Mouse (Mus musculus): ENCODE results near the gene Olfr113. TPM values are rescaled to one million over a fixed set of nuclear protein-coding genes. Genes with fewer than 3 reads are reported as not detected.
"Not testable (repeated sequence)": the region's sequence is repeated elsewhere in the genome, so short reads cannot be mapped to it uniquely, and the experiment has no call there.

Gene Olfr113
- polyA plus RNA-seq, 1 experiment = not detected

DNA sequence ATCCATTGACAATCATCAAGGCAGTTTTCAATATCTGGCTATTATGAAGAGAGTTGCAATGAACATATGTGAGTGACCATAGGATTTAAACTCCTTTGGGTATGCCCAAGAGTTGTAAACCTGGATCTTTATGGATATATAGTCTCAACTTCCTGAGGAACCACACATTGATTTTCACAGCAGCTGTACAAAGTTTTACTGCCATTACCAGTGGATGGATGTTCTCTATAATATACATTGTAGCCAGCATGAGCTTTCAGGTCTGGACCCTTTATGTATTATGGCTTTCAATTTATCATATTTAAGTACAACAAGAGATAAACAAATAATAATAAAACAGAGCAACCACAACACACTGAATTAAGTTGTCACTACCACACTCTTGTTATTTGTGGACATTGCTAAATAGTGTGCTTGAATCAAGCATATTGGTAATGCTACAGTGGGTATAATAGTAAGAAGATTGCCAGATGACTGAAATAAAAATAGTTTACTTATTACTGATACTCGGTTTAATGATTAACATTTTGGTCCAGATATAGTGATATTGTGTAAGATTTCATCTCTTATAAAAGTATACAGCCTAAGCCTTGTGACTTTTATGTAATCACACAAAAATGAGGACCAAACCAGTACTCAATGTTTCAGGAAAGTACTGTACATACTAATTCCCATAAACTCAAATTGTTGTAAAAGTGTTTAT is 18.4 kb downstream of the Olfr113 start:
- Histone ChIP-seq H3K79me2 (ENCODE audit: control insufficient read depth, insufficient read depth) (no peaks in the 10 kb centered on the region), H3ac (ENCODE audit: control insufficient read depth, insufficient read length) (no peak overlapping the region), H3K36me3 (ENCODE audit: control insufficient read depth, insufficient read depth) (no peaks in the 10 kb centered on the region), H3K27me3 (ENCODE audit: control insufficient read depth, insufficient read depth, insufficient read length) (no peaks in the 10 kb centered on the region), H3K4me2 (ENCODE audit: low read depth) (no peak overlapping the region), H3K4me3 (no peak overlapping the region)
- TF ChIP-seq TCF3 (IDR thresholded peaks at IDR 0.05; ENCODE audit: insufficient read length, low read depth) = no peak
- no peak for TF ChIP-seq POLR2A (IDR thresholded peaks at IDR 0.05; ENCODE audit: insufficient read length, low read depth)
- no peak for TF ChIP-seq MYOD1 (IDR thresholded peaks at IDR 0.05; ENCODE audit: control insufficient read depth in 1 of 3, insufficient read length in 2 of 3, low read depth in 2 of 3)
- no peak for TF ChIP-seq POLR2AphosphoS2 (IDR thresholded peaks at IDR 0.05; ENCODE audit: insufficient read length, low read depth)
- TF ChIP-seq E2F4 (IDR thresholded peaks at IDR 0.05; ENCODE audit: insufficient read depth) = no peak

DNA sequence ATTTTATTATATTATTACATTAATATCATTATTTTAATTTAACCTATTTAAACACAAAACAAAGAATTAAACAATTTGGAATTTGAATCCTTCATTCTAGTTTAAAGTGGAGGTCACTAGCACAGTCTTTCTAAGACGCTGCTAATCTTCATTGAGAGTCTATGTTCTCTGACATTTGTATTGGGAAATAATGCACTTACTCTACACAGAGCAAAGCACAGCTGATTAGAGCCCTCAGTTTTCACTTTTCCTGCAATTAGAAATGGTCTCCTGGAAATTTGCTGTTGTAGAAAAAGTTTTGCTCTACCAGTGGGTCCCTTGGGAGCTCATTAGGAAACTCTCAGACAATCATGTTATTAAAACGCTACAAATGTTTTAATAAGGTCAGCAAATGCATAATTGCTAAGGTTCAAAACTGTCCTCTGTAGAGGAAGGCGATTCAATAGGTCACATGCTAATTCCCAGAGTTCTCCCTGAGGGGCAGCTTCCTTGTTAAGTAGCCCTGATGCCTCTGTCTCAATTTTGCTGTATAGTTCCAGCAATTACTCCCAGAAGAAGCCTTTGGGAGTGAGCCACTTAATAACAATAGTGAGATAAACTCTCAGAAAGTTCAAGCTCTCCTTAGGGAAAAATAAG is 33.5 kb downstream of the Olfr113 start:
- Histone ChIP-seq H3K4me3 (no peak overlapping the region), H3K27me3 (ENCODE audit: control insufficient read depth, insufficient read depth, insufficient read length) (no peaks in the 10 kb centered on the region), H3K79me2 (ENCODE audit: control insufficient read depth, insufficient read depth) (no peaks in the 10 kb centered on the region), H3K4me2 (ENCODE audit: low read depth) (no peak overlapping the region), H3ac (ENCODE audit: control insufficient read depth, insufficient read length) (no peak overlapping the region), H3K36me3 (ENCODE audit: control insufficient read depth, insufficient read depth) (no peaks in the 10 kb centered on the region)
- TF ChIP-seq MAX (IDR thresholded peaks at IDR 0.05; ENCODE audit: low read depth) (no peak), MYOD1 (IDR thresholded peaks at IDR 0.05; ENCODE audit: control insufficient read depth in 1 of 3, insufficient read length in 2 of 3, low read depth in 2 of 3) (no peak), POLR2AphosphoS2 (IDR thresholded peaks at IDR 0.05; ENCODE audit: insufficient read length, low read depth) (no peak), TCF3 (IDR thresholded peaks at IDR 0.05; ENCODE audit: insufficient read length, low read depth) (no peak), USF1 (IDR thresholded peaks at IDR 0.05; ENCODE audit: low read depth) (no peak), REST (IDR thresholded peaks at IDR 0.05; ENCODE audit: insufficient read depth, insufficient read length) (no peak), POLR2A (IDR thresholded peaks at IDR 0.05; ENCODE audit: insufficient read length, low read depth) (no peak), TCF12 (IDR thresholded peaks at IDR 0.05; ENCODE audit: insufficient read depth, poor library complexity, severe bottlenecking) (no peak), SRF (IDR thresholded peaks at IDR 0.05; ENCODE audit: control insufficient read depth, insufficient read length, low read depth) (no peak), CEBPB (IDR thresholded peaks at IDR 0.05; ENCODE audit: insufficient read depth, poor library complexity, severe bottlenecking) (no peak), E2F4 (IDR thresholded peaks at IDR 0.05; ENCODE audit: insufficient read depth) (no peak), MYOG (IDR thresholded peaks at IDR 0.05; ENCODE audit: control insufficient read depth in 1 of 3, insufficient read depth in 1 of 3, insufficient read length in 2 of 3, low read depth in 2 of 3) (no peak)

DNA sequence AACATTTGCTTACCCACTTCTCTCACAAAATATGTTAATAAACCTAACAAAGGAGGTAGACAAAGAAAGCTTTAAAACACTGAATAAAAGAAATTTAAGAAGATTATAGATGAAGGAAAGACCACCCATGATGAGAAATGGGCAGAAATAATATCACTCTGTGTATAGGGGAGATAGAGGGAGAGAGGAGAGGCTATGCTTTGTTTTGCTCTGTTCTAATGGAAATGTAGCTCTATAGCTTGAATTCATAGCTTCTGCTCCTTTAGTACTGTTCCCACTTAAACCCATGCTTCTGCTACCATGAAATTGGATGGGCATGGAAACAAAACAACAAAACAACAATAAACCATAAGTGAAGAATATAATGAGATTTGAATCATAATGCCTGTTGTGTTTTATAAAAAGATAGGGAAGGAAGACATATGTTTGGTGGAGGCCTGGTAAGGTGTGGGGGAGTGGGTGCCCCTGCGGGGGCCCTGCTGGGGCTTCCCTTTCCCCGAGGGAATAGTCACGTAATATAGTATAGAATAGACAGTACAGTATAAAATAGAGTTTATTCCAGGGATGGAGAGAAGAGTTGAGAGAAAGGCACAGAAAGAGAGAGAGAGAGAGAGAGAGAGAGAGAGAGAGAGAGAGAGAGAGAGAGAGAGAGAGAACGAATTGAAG is 35.9 kb downstream of the Olfr113 start:
- H3K4me2 ChIP-seq (ENCODE audit: low read depth) = no peak overlapping the region
- H3K79me2 ChIP-seq (ENCODE audit: control insufficient read depth, insufficient read depth) = no peaks in the 10 kb centered on the region
- no peaks in the 10 kb centered on the region for H3K36me3 ChIP-seq (ENCODE audit: control insufficient read depth, insufficient read depth)
- no peaks in the 10 kb centered on the region for H3K27me3 ChIP-seq (ENCODE audit: control insufficient read depth, insufficient read depth, insufficient read length)
- H3K4me3 ChIP-seq = no peak overlapping the region
- TF ChIP-seq TCF12 (IDR thresholded peaks at IDR 0.05; ENCODE audit: insufficient read depth, poor library complexity, severe bottlenecking) (no peak), TCF3 (IDR thresholded peaks at IDR 0.05; ENCODE audit: insufficient read length, low read depth) (no peak), SRF (IDR thresholded peaks at IDR 0.05; ENCODE audit: control insufficient read depth, insufficient read length, low read depth) (no peak), CEBPB (IDR thresholded peaks at IDR 0.05; ENCODE audit: insufficient read depth, poor library complexity, severe bottlenecking) (no peak), MYOG (IDR thresholded peaks at IDR 0.05; ENCODE audit: control insufficient read depth in 1 of 3, insufficient read depth in 1 of 3, insufficient read length in 2 of 3, low read depth in 2 of 3) (no peak), POLR2AphosphoS2 (IDR thresholded peaks at IDR 0.05; ENCODE audit: insufficient read length, low read depth) (no peak), REST (IDR thresholded peaks at IDR 0.05; ENCODE audit: insufficient read depth, insufficient read length) (no peak), E2F4 (IDR thresholded peaks at IDR 0.05; ENCODE audit: insufficient read depth) (no peak), MAX (IDR thresholded peaks at IDR 0.05; ENCODE audit: low read depth) (no peak), MYOD1 (IDR thresholded peaks at IDR 0.05; ENCODE audit: control insufficient read depth in 1 of 3, insufficient read length in 2 of 3, low read depth in 2 of 3) (no peak), POLR2A (IDR thresholded peaks at IDR 0.05; ENCODE audit: insufficient read length, low read depth) (no peak), USF1 (IDR thresholded peaks at IDR 0.05; ENCODE audit: low read depth) (no peak)
- H3ac ChIP-seq (ENCODE audit: control insufficient read depth, insufficient read length) = no peak overlapping the region

DNA sequence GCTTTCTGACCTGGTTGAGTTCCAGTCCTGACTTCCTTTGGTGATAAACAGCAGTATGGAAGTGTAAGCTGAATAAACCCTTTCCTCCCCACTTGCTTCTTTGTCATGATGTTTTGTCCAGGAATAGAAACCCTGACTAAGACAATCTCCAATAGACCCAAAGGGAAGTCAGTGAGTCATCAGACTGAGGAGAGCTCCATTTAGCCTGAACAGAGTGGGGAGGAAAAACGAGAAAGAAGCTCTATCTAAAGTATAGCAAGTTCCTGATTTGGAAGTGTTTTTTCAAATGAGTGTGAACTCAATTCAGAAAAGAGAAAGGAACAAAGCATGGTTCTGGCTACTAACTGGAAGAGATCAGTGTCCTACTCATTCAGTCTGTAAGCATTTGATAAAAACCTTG is 39.0 kb downstream of the Olfr113 start:
- H3K4me2 ChIP-seq (ENCODE audit: low read depth); H3ac ChIP-seq (ENCODE audit: control insufficient read depth, insufficient read length); H3K4me3 ChIP-seq; H3K27me3 ChIP-seq (ENCODE audit: control insufficient read depth, insufficient read depth, insufficient read length); H3K36me3 ChIP-seq (ENCODE audit: control insufficient read depth, insufficient read depth); H3K79me2 ChIP-seq (ENCODE audit: control insufficient read depth, insufficient read depth): not testable (repeated sequence)

DNA sequence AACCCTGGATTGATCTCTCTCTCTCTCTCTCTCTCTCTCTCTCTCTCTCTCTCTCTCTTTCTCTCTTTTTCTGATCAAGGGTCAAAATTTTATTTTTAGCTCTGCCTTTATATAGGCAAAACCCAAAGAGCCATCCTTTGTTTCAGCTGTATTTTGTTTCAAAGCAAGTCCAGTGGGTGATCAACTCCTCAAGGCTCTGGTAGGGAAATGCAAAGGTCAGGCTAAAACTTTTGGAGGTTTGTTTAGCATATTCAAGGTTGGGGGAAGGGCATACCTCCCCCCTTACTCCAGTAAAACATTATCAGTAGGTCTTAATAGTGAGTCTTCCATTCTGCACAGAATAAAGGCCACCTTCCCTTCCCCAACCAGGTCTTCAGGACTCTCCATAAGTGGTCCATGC is 42.3 kb downstream of the Olfr113 start:
- no peak overlapping the region for H3K4me2 ChIP-seq (ENCODE audit: low read depth)
- no peak overlapping the region for H3K4me3 ChIP-seq
- TF ChIP-seq CEBPB (IDR thresholded peaks at IDR 0.05; ENCODE audit: insufficient read depth, poor library complexity, severe bottlenecking) (no peak), POLR2A (IDR thresholded peaks at IDR 0.05; ENCODE audit: insufficient read length, low read depth) (no peak), REST (IDR thresholded peaks at IDR 0.05; ENCODE audit: insufficient read depth, insufficient read length) (no peak), USF1 (IDR thresholded peaks at IDR 0.05; ENCODE audit: low read depth) (no peak), TCF12 (IDR thresholded peaks at IDR 0.05; ENCODE audit: insufficient read depth, poor library complexity, severe bottlenecking) (no peak), E2F4 (IDR thresholded peaks at IDR 0.05; ENCODE audit: insufficient read depth) (no peak), MYOD1 (IDR thresholded peaks at IDR 0.05; ENCODE audit: control insufficient read depth in 1 of 3, insufficient read length in 2 of 3, low read depth in 2 of 3) (no peak), POLR2AphosphoS2 (IDR thresholded peaks at IDR 0.05; ENCODE audit: insufficient read length, low read depth) (no peak), TCF3 (IDR thresholded peaks at IDR 0.05; ENCODE audit: insufficient read length, low read depth) (no peak), MAX (IDR thresholded peaks at IDR 0.05; ENCODE audit: low read depth) (no peak), SRF (IDR thresholded peaks at IDR 0.05; ENCODE audit: control insufficient read depth, insufficient read length, low read depth) (no peak), MYOG (IDR thresholded peaks at IDR 0.05; ENCODE audit: control insufficient read depth in 1 of 3, insufficient read depth in 1 of 3, insufficient read length in 2 of 3, low read depth in 2 of 3) (no peak)
- H3K79me2 ChIP-seq (ENCODE audit: control insufficient read depth, insufficient read depth) = no peaks in the 10 kb centered on the region
- H3ac ChIP-seq (ENCODE audit: control insufficient read depth, insufficient read length) = no peak overlapping the region
- no peaks in the 10 kb centered on the region for H3K27me3 ChIP-seq (ENCODE audit: control insufficient read depth, insufficient read depth, insufficient read length)
- H3K36me3 ChIP-seq (ENCODE audit: control insufficient read depth, insufficient read depth) = no peaks in the 10 kb centered on the region

DNA sequence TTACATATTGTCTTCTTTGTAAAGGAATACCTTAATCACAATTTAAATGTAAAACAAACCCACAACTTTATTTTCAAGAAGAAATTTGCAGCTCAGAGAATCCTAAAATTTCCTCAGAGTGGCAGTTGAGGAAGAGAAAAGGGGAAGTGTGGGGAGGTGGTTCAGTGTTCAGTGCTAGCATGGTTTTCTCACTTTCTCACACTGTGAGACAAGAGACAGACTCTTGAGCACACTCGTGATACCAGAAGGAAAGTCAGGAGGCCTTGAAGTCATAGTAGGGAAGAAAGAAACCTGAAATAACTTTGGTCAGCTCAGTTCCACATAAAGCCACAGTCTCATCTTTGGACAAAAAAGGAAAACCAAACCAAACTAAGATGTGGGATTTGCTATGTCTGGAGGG is 52.0 kb downstream of the Olfr113 start:
- not testable (repeated sequence) for H3ac ChIP-seq (ENCODE audit: control insufficient read depth, insufficient read length); H3K79me2 ChIP-seq (ENCODE audit: control insufficient read depth, insufficient read depth); H3K36me3 ChIP-seq (ENCODE audit: control insufficient read depth, insufficient read depth); H3K4me2 ChIP-seq (ENCODE audit: low read depth); H3K4me3 ChIP-seq; H3K27me3 ChIP-seq (ENCODE audit: control insufficient read depth, insufficient read depth, insufficient read length)

GRCm38 (mm10) chr17:37524612-37525011 is 52.9 kb downstream of the Olfr113 start:
- H3ac ChIP-seq (ENCODE audit: control insufficient read depth, insufficient read length); H3K27me3 ChIP-seq (ENCODE audit: control insufficient read depth, insufficient read depth, insufficient read length): not testable (repeated sequence)

More at GRCm38 (mm10) chr17:37524612-37525011, 52.9 kb downstream of the Olfr113 start:
- H3K79me2 ChIP-seq (ENCODE audit: control insufficient read depth, insufficient read depth); H3K36me3 ChIP-seq (ENCODE audit: control insufficient read depth, insufficient read depth); H3K4me2 ChIP-seq (ENCODE audit: low read depth); H3K4me3 ChIP-seq: not testable (repeated sequence)

Measured in myocyte (in vitro differentiated cells).